Mouse (Mus musculus): ENCODE results near the gene Trp53tg5. TPM values are rescaled to one million over a fixed set of nuclear protein-coding genes. Genes with fewer than 3 reads are reported as not detected.

Trp53tg5 gene
- polyA plus RNA-seq, 1 experiment = not detected

DNA sequence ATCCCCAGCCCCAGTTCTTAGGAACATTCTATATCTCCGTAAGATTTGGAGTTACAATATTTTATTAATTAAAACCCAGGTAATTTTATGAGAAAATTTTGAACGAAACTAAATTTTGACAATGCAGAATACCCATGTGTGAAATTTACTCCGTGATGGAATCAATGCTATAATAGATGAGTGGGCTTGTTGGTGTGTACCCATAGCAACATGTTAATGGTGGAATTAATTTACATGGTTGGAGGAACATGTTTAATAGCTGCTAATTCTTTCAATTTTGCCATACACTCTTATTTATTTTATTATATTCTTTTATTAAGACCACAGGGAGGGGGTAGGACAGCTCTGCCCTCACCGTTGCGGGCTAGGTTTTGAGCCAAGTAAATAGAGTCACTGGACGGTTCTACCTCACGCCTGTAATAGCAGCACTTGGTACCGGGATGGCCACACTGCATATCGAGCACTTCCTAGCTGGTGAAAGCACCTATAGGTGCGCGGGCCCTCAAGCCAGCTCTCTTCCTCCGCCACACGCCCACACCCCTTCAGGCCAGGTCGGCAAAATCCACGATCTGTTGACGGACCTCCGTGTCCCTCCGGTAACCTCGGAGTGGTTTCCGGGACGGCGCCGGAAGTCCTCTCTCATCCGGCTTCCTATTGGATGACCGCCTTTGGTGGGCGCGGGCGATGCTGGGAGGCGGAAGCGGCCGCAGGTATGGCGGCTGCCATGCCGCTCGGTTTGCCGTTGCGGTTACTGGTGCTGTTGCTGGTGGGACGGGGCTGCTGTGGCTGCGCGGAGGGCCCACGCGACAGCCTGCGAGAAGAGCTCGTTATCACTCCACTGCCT lies 23.5 kb upstream of the Trp53tg5 start, which contains the start of gene Pigt:
Gene Pigt, plus strand, starts transcription at position 674 of the 844 bp plus-strand sequence.
- H3K27me3 ChIP-seq (replicated peaks) = peaks cover 57% of the 10 kb centered on the region
- peaks cover 29% of the 10 kb centered on the region for H3K36me3 ChIP-seq (replicated peaks; ENCODE audit: low read length)
- H3K4me3 ChIP-seq (replicated peaks) = peak within 1 kb of the TSS; percentile 92
- H3K9me3 ChIP-seq = no peaks in the 10 kb centered on the region
- peaks cover 19% of the 10 kb centered on the region for H3K4me1 ChIP-seq
- TF ChIP-seq FLI1 (IDR thresholded peaks at IDR 0.05; ENCODE audit: low read length) (no peak), GATA1 (IDR thresholded peaks at IDR 0.05; ENCODE audit: borderline replicate concordance, low read length) (no peak)

GRCm38 (mm10) chr2:164496331-164496730 lies 22.8 kb upstream of the Trp53tg5 start:
- H3K4me3 ChIP-seq (replicated peaks) = peak overlapping the region; percentile 43

DNA sequence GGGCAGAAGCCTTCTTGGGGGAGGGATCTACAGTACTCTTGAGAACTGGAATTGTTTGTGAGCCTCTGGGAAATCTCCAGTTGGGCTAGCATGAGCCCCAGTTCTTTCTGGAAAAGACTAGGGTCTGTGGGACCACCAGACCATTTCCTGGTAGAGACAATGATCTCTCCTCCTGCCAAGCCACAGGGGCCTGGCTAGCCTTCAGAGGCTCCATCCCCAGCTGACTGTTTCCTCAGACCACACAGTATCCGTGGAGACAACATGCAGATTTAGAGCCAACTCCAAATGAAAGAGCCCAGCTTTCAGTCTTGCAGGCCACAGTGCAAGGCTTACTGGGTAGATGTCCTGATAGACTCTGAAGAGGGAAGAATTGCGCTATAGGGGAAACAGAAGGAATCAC lies 20.6 kb upstream of the Trp53tg5 start:
- H3K27me3 ChIP-seq (replicated peaks) = peaks cover 76% of the 10 kb centered on the region
- H3K4me1 ChIP-seq = peaks cover 19% of the 10 kb centered on the region
- H3K36me3 ChIP-seq (replicated peaks; ENCODE audit: low read length) = peaks cover 2% of the 10 kb centered on the region
- no peaks in the 10 kb centered on the region for H3K9me3 ChIP-seq
- no peak overlapping the region for H3K4me3 ChIP-seq (replicated peaks)
- TF ChIP-seq FLI1 (IDR thresholded peaks at IDR 0.05; ENCODE audit: low read length) (no peak), GATA1 (IDR thresholded peaks at IDR 0.05; ENCODE audit: borderline replicate concordance, low read length) (no peak)

More at GRCm38 (mm10) chr2:164496331-164496730, 22.8 kb upstream of the Trp53tg5 start:
- H3K9me3 ChIP-seq = no peaks in the 10 kb centered on the region
- H3K36me3 ChIP-seq (replicated peaks; ENCODE audit: low read length) = peaks cover 23% of the 10 kb centered on the region
- peaks cover 65% of the 10 kb centered on the region for H3K27me3 ChIP-seq (replicated peaks)
- TF ChIP-seq GATA1 (IDR thresholded peaks at IDR 0.05; ENCODE audit: borderline replicate concordance, low read length) (no peak), FLI1 (IDR thresholded peaks at IDR 0.05; ENCODE audit: low read length) (no peak)
- H3K4me1 ChIP-seq = peaks cover 19% of the 10 kb centered on the region

GRCm38 (mm10) chr2:164487812-164488211 lies 14.3 kb upstream of the Trp53tg5 start:
- H3K4me3 ChIP-seq (replicated peaks) = no peak overlapping the region

DNA sequence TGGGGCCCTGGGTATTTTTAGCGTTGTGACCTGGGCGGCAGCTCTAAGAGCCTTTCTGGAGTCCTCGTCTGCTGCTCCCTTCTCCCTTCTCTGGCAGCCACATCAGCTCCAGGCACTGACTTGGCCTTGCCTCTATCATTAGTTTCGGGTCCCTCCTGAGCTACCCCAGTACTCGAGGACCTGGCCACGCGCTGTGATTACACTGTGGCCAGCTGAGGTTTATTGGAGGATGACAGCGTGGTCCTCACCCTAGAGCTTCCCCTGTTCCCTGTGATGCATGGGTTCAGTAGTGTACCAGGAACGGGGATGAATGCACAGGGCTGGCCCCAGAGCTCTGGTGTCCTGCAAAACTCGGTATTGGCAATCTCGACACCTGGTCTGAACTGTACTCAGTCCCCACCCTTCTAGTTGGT lies 13.6 kb upstream of the Trp53tg5 start:
- Histone ChIP-seq H3K4me3 (replicated peaks) (peak overlapping the region; percentile 90), H3K9me3 (no peaks in the 10 kb centered on the region; the same call in 1 of the 2 replicates), H3K36me3 (replicated peaks; ENCODE audit: low read length) (no peaks in the 10 kb centered on the region), H3K27me3 (replicated peaks) (peaks cover 95% of the 10 kb centered on the region), H3K4me1 (peaks cover 15% of the 10 kb centered on the region)
- no peak for TF ChIP-seq GATA1 (IDR thresholded peaks at IDR 0.05; ENCODE audit: borderline replicate concordance, low read length)
- TF ChIP-seq FLI1 (IDR thresholded peaks at IDR 0.05; ENCODE audit: low read length) = no peak

More at GRCm38 (mm10) chr2:164487812-164488211, 14.3 kb upstream of the Trp53tg5 start:
- H3K4me1 ChIP-seq = peaks cover 15% of the 10 kb centered on the region
- H3K27me3 ChIP-seq (replicated peaks) = peaks cover 96% of the 10 kb centered on the region
- no peak for TF ChIP-seq GATA1 (IDR thresholded peaks at IDR 0.05; ENCODE audit: borderline replicate concordance, low read length)
- no peak for TF ChIP-seq FLI1 (IDR thresholded peaks at IDR 0.05; ENCODE audit: low read length)
- no peaks in the 10 kb centered on the region; the same call in 1 of the 2 replicates for H3K9me3 ChIP-seq
- H3K36me3 ChIP-seq (replicated peaks; ENCODE audit: low read length) = no peaks in the 10 kb centered on the region

GRCm38 (mm10) chr2:164486258-164487114 lies 13.0 kb upstream of the Trp53tg5 start:
- no peaks in the 10 kb centered on the region; the same call in 1 of the 2 replicates for H3K9me3 ChIP-seq
- TF ChIP-seq GATA1 (IDR thresholded peaks at IDR 0.05; ENCODE audit: borderline replicate concordance, low read length) = no peak
- no peak for TF ChIP-seq FLI1 (IDR thresholded peaks at IDR 0.05; ENCODE audit: low read length)
- H3K36me3 ChIP-seq (replicated peaks; ENCODE audit: low read length) = no peaks in the 10 kb centered on the region
- H3K4me1 ChIP-seq = peaks cover 15% of the 10 kb centered on the region
- H3K27me3 ChIP-seq (replicated peaks) = peaks cover 89% of the 10 kb centered on the region
- H3K4me3 ChIP-seq (replicated peaks) = peak overlapping the region; percentile 90

DNA sequence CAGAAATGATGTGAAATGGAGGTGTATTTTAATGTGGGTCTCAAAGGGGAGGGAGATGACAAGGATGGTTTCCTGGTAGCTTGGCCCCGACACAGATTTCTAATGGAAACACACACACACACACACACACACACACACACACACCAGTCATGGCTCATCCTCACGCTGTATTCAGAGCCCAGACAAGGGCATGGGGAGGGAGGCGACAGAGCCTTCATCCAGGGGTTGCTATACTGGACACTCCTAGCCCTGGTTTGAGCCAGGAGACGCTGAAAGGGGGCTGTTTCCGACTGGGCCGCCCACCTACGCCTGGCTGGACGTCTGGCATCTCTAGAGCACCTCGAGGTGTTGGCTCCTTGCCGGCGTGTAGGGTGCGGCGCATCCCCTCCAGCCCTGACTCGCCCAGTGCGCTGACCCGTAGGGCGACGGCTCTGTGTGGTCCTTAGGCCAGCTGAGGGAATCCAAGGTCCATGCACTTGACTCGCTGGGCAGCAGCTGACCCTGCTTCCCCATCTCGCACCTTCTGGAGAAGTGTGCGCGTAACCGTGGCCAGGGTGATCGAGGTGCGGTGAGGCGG lies 12.2 kb upstream of the Trp53tg5 start, which contains the start of gene Dbndd2:
Gene Dbndd2, plus strand, starts transcription at position 426 of the 577 bp plus-strand sequence.
- Histone ChIP-seq H3K27me3 (replicated peaks) (peaks cover 84% of the 10 kb centered on the region), H3K4me3 (replicated peaks) (peak within 1 kb of the TSS; percentile 90), H3K36me3 (replicated peaks; ENCODE audit: low read length) (no peaks in the 10 kb centered on the region), H3K4me1 (peaks cover 15% of the 10 kb centered on the region), H3K9me3 (no peaks in the 10 kb centered on the region; the same call in 1 of the 2 replicates)
- TF ChIP-seq FLI1 (IDR thresholded peaks at IDR 0.05; ENCODE audit: low read length) (no peak), GATA1 (IDR thresholded peaks at IDR 0.05; ENCODE audit: borderline replicate concordance, low read length) (no peak)

GRCm38 (mm10) chr2:164470254-164470653 lies 3.3 kb downstream of the Trp53tg5 start:
- H3K4me3 ChIP-seq (replicated peaks) = no peak overlapping the region
- peaks cover 17% of the 10 kb centered on the region for H3K27me3 ChIP-seq (replicated peaks)
- TF ChIP-seq FLI1 (IDR thresholded peaks at IDR 0.05; ENCODE audit: low read length) (no peak), GATA1 (IDR thresholded peaks at IDR 0.05; ENCODE audit: borderline replicate concordance, low read length) (no peak)
- H3K36me3 ChIP-seq (replicated peaks; ENCODE audit: low read length) = peaks cover 41% of the 10 kb centered on the region
- H3K4me1 ChIP-seq = peaks cover 12% of the 10 kb centered on the region; the same call in 1 of the 2 replicates
- H3K9me3 ChIP-seq = no peaks in the 10 kb centered on the region

DNA sequence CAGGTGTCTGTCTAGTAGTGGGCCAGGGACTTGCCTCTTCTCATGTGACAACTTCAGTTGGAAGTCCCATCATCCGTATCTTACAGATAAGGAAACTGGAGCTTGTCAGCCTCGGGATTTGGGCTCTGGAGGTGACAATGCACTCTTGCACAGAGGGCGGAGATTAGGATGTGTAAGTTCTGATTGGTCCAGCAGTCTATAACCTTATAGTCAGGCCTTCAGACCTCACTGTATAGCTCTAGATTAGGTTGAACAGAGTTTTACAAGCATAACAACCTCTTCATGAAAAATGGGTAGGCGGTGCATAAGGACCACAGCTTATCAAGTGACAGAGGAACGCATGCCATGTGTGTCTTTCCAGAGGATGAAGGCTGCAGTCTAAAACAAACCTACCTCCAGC lies 6.7 kb downstream of the Trp53tg5 start:
- TF ChIP-seq GATA1 (IDR thresholded peaks at IDR 0.05; ENCODE audit: borderline replicate concordance, low read length) (no peak), FLI1 (IDR thresholded peaks at IDR 0.05; ENCODE audit: low read length) (no peak)
- Histone ChIP-seq H3K4me3 (replicated peaks) (no peak overlapping the region), H3K27me3 (replicated peaks) (peaks cover 10% of the 10 kb centered on the region), H3K4me1 (peaks cover 21% of the 10 kb centered on the region), H3K36me3 (replicated peaks; ENCODE audit: low read length) (peaks cover 60% of the 10 kb centered on the region), H3K9me3 (no peaks in the 10 kb centered on the region)

Measured in megakaryocyte, embryonic 14.5 days (primary cell).